Mouse (Mus musculus) urinary bladder, postnatal 36 days (tissue): Measurements from ENCODE around the gene Ppp1r12c.
"Not testable (repeated sequence)": the region's sequence is repeated elsewhere in the genome, so short reads cannot be mapped to it uniquely, and the experiment has no call there.

Source experiments
- DNase-seq, 2 experiments: peaks; one replicate each; pipeline ENCODE4 v3.0.0; 2022; ENCODE audit warnings: low spot score in 2 of 2, mixed read lengths in 1 of 2

The Ppp1r12c gene

DNA sequence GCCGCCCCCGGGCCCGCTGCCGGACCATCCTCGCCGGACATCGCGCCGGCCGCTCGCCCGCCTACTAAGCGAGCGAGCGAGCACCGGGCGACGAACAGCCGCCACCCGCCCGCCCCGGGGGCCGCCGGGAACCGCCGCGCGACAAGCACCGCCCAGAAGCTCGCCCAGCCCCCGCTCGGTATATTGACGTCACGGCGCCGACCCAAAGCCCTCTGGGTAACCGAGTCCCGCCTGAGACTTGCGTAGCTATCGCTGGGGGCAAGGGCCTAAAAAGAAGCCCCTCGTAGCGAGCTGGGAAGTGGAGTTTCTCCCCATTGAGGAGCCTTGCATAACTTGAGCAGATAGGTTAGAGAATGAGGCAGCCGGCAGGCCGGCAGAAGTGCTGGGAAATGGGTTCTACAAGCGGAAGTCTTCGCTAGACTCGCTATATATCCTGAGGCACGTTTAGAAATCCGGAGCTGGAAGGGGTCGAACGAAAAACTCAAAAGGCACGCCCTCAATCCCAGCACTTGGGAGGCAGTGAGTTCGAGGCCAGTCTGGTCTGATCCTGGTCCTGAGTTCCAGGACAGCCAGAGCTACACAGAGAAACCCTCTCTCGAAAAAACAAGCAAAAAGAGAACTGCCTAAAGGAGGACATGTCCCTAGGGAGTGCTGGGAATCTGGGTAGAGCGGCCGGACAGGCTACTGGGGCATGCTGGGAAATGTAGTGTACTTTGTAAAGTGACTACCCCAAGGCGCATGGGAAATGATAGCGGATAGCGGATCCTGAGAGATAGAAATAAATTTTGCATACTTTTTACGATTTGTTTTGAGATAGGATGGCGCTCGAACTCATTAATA lies at the start of gene Ppp1r12c:
Gene Ppp1r12c, minus strand, starts transcription at position 123 of the 840 bp plus-strand sequence.
- peak; percentile 95 to 96 for DNase-seq

DNA sequence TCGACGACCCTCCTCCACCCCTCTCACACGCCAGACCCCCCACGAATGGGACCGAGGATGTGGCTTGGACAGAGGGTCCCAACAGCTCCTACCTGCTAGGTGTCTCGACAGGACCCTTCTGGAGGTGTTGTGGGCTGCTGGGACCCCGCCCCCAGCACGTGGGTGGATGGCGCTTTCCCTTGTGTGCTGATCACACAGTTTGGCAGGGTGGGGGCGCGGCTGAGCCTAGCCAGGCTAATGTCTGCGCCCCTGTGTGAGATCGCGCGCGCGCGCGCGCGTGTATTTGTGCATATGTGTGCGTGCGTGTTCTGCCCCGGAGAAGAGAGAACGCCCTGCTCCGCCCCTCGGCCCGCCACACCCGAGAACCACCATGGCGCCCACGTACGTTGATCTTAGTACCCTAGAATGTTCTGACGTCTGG lies 45.8 kb upstream of the Ppp1r12c start, which contains the start of gene Syt5:
Gene Syt5, minus strand, starts transcription at position 321 of the 421 bp plus-strand sequence.
- DNase-seq: no peak

DNA sequence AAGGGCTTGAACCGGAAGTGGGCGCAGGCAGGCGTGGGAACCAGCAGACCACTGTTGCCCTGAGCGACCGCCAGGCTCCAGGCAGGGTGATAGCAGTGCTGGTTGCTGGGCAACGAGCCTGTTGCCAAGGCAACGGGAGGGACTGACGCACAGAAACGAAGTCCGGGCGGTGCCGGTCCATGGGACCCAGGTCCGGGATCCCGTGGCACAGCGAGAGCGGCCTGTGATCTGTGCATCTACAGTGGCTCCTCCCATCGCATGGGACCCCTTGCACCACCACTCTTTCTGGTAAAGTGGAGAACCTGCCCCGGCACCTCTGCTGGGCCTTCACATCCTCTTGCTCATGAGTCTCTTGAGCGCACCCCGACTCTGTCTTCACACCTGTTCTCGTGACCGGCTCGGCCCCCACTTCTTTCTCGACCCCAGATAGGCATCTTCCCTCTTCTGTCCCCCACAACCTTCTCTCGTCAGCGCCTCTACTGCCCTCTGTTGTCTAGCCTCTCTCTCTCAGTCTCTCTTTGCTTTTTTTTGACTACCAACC lies 45.2 kb upstream of the Ppp1r12c start:
- no peak for DNase-seq

GRCm38 (mm10) chr7:4546050-4546449 lies 44.6 kb upstream of the Ppp1r12c start:
- DNase-seq: no peak

DNA sequence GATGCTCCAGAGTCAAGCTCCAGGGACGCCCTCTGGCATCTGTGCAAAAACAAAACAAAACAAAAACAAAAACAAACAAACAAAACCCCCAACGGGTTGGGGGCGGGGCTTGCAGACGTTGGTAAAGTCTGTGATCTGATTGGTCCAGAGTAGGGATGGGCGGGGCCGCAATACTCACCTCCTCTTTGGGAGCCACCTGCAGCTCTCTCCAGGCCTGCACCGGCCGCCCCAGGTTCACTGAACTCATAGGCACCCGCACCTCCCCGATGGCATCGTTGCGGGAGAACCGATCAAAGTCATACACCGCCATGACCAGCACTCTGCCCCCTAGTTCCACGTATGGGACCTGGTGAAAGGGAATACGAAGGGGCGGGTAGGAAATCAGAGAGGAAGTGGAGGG lies 40.5 kb upstream of the Ppp1r12c start:
- DNase-seq: no peak

DNA sequence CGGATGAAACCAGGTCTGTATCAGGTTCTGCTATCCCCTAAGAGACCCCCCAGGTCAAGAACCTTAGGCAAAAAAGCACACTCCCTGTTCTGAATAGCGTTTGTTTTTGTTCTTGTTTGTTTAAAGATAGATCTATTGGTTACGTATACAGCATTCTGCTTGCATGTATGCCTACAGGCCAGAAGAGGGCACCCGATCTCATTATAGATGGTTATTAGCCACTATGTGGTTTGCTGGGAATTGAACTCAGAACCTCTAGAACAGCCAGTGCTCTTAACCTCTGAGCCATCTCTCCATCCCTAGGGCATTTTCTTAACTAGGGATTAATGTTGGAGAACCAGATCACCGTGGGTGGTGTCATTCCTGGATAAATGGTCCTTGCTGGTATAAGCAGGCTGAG lies 39.9 kb upstream of the Ppp1r12c start:
- DNase-seq: no peak

- no peak for DNase-seq
These were observed 37.5 kb upstream of the Ppp1r12c start for GRCm38 (mm10) chr7:4539019-4539418.

- DNase-seq: no peak
These were observed 35.7 kb upstream of the Ppp1r12c start for GRCm38 (mm10) chr7:4537181-4537580.

- DNase-seq: no peak
These were observed 34.9 kb upstream of the Ppp1r12c start for GRCm38 (mm10) chr7:4536369-4536768.

DNA sequence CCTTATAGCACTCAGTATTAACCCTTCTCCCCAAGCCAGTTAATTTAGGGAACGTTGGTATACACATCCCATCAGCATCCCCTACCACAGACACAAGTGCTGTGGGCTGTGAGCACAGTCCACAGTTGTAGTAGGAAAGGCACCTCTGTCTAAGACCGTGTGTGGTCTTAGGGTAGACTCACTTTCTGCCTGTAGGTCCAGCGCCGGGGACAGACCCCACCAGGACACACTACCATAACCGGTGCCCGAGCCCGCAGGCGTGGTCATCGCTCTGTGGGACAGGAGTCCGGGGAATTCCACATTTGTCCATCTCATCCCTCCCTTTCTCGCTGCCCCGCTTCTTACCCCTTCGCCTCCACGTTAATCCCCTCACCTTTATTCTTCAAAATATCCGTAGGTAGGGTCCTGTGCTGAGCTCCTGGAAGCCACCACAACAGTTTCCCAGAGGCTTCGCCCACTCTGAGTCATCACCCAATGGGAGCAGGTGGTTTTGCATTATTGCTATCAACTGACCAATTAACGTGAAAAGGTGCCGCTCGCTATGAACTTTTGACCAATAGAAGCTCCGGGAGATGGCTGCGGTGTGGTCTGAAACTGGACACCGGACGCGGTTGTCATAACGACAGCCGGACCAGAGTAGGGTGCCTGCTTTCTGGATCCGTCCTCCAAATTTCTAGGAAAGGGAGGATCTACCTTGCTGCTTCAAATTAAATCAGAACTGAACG lies 30.7 kb upstream of the Ppp1r12c start, which contains the start of gene Dnaaf3:
Gene Dnaaf3, minus strand, starts transcription at position 449 of the 725 bp plus-strand sequence.
- DNase-seq: peak; percentile 41 to 69

- not testable (repeated sequence) for DNase-seq
These were observed 28.7 kb upstream of the Ppp1r12c start for GRCm38 (mm10) chr7:4530166-4530565.

DNA sequence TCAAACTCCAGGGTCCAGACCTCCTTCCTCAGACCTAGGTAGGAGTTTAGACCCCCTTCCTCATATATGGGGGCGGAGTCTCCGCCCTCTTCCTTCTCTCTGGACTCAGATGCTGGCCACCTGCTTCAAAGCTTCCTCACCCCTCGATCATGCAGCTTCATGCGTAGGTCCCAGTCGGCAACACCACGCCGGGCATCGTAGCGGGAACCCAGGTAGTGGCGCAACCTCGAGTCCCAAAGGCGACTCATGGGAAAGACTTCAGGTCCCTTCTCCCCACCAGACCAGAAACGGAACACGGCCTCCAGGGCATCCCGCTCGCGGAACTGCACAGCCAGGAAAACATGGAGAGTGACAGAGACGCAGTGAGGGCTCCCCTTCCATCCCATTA lies 25.8 kb upstream of the Ppp1r12c start:
- DNase-seq: no peak

DNA sequence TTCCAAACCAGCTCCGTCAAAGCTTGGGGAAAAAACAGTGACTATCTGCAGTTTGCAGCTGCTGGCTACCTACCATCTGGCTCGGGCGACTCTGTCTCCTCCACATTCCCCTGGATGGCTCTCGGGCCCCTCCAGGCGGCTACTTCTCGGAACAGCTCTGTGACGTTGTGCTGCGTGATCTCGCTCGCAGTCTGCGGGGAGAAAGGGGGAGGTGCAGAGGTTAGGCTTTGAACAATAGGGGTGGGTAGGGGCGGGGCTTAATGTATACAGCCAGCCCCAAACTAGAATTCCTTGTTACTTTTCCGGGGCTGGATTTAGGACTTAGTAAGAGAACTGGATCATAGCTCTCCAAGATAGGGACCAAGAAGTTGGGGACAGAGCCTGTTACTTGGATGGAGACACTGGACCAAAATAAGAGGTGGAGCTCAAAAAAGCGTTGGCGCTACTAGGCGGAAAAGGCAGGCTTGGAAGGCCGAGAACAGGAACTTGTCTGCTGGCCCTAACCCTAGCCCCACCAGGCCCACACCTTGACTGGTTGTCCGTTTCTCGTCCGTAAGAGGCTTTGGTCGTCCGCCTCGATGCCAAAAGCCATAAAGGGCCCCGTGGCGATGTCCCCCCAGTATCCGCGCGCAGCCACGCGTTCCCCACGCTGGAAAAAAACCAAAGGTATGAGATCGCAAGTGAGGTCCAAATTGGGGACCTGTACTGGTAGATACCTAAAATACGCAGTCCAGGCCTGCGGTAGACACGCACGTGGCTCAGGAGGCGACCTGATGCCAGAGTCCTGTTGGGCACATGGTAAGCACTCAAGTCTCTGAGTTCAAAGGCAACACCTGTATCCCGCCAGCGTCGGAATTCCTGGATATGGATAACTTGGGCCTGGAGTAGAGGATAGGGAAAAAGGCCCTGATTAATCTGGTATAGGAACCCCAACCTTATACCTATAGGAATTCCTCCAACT lies 25.1 kb upstream of the Ppp1r12c start:
- peak; percentile 53 to 71 for DNase-seq

- not testable (repeated sequence) for DNase-seq
These were observed 22.9 kb upstream of the Ppp1r12c start, which contains the start of gene Tnni3 for GRCm38 (mm10) chr7:4524212-4524922. Tnni3 (minus strand) TSS chr7:4524229.

DNA sequence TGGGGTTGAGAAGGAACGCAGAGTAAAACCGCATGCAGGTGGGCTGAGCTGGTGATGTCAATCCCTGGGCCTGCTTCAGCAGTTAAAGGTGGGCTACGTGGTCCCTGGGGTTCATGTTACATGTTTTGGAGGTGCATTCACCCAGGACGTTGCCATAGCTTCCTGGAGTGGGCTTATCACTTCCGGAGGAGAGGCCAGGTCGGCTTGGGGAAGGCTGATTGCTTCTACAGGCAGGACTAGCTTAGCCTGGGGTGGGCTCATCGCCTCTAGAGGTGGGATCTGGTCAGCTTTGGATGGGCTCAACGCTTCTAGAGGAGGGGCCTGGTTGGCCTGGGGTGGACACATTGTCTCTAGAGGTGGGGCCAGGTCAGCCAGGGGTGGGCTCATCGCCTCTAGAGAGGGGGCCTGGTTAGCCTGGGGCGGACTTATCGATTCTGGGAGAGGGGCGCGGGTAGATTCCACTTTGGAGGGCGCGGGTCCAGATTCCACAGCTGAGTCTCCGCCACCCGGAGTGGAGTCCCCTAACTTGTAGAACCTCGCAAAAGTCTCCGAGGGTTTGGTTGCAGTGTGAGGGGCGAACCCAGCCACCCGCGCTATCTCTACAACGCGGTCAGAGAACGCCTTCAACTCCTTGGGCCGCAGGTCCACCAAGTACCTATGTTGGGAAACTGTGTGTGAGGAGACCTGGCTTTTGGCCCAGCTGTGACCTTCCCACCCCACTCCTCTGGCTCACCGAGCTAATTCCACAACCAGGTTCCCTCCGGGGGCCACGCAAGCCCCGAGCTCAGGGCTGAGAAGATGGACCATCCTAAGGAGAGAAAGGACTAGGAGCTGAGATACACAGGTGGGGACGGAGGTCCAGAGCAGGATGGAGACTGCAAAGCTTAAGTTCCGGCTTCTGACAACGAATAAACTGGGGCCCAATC lies 22.0 kb upstream of the Ppp1r12c start:
- DNase-seq: no peak

DNA sequence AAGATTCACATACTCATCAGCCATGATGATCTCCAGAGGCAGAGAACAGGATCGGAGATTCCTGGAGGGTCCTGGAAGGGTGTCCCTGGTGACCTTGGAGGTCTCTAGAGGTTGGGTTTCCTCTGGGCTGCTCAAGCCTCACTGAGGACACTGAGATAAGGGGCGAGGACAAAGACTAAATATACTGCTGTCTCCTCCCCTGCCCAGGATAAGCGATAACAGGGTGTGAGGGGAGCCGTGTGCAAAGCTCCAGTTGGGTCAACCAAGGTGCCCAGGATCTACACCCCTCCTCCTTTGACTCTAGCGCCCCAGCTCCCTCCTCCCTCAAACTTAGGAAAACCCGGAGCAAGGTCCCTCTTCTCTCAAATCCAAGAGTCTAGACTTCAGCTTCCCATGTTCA lies 20.8 kb upstream of the Ppp1r12c start:
- no peak for DNase-seq

- DNase-seq: no peak
These were observed 19.9 kb upstream of the Ppp1r12c start for GRCm38 (mm10) chr7:4521231-4522003.

GRCm38 (mm10) chr7:4518487-4518886 lies 17.0 kb upstream of the Ppp1r12c start:
- DNase-seq: no peak
